Mouse (Mus musculus): ENCODE data around the gene Olfr311.

Gene Olfr311

DNA sequence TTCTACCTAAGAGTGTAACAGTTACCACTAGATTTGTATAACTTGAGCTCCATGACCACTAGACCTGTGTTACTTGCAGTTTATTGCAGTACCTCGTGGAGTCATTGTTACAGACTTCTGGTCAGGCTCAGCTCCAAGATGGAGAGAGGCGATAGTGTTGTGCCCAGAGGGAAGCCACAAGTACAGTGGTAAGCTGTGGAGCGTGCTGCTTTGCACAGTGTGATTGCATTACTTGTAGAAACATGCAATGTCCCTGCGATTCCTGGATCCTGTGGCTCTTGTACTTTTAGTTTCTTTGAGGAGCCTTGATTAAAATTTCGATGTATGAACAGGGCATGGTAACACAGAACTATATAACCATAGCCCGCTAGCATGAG is 28.9 kb downstream of the Olfr311 start:
- in situ Hi-C loops (cut with MboI; ENCODE audit: low sequenced_read_pairs), result no loop called here

DNA sequence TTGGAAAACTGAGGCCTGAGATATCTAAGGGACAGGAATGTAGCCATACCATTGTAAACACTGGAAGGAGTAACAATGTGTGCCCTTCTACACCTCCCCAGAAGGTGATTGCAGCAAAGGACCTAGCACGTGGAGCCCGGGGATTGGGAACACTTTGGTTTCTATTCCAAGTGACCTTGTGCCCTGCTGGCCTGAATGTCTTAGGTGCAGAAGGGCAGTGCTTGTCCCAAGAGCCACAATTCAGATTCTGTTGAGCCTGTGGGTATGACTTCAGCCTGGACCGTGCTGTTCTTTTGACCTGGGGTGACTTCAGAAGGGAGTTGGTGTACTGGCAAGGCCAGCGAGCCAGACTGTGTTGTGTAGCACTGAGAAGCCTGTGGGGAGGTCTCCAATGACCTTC is 31.9 kb downstream of the Olfr311 start:
- in situ Hi-C loops (cut with MboI; ENCODE audit: low sequenced_read_pairs), result no loop called here

DNA sequence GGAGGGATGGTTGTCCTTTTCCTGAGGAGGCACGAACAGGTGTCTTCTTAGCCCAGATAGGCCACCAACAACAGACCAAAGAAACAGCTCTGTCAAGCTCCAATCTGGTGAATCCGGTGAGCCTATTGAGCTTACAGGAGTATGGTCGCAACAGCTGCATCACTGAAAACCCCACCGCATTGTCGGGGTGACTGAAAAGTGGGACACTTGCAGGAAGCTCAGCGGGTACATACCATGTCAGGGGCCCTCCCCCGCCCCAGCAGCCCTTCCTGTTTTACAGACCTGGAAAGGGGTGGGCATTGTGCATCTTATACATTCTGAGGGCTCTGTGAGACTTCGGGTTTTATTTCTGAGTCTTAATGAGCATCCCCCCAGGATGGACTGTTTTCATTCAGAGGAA is 44.7 kb downstream of the Olfr311 start:
- in situ Hi-C loops (cut with MboI; ENCODE audit: low sequenced_read_pairs), result no loop called here

- in situ Hi-C loops (cut with MboI; ENCODE audit: low sequenced_read_pairs), result no loop called here
Measured at GRCm38 (mm10) chr11:58890511-58890910, 51.5 kb downstream of the Olfr311 start.

Measured in CH12F3 (cell line).